In genomic region chr11:104171281-104171781, GRCm38 (mm10) we compare ENCODE assay signal across 8 mouse cellular contexts. TPM values are rescaled to one million over a fixed set of nuclear protein-coding genes. Genes with fewer than 3 reads are reported as not detected.
DNase-seq lines count a peak whose midpoint lies in the region; ATAC-seq lines count a peak whose summit lies in the region.

No protein-coding gene starts in this region.

- intact Hi-C loops in left cerebral cortex, postnatal 14 days (cut with DNase I): loop anchor here (2.0 to 5.0 kb wide), 3 partner anchors 39 to 185 kb away; partner anchors contain the start of gene Crhr1

- 0 out of 2 replicates have a peak, but pooled peaks have one; percentile 41 for ATAC-seq in erythroid progenitor cell, adult 5-6 weeks (replicated peaks; ENCODE audit: low FRiP score, poor library complexity, severe bottlenecking)
- ATAC-seq in hindbrain, embryonic 16.5 days: peak; percentile 65
- 0 out of 2 replicates have a peak, but pooled peaks have one; percentile 40 for ATAC-seq in midbrain, embryonic 16.5 days

- H3K4me3 ChIP-seq in hindbrain, embryonic 16.5 days (ENCODE audit: low read length): no peak overlapping the region
- H3K4me3 ChIP-seq in midbrain, embryonic 16.5 days (ENCODE audit: low read depth, low read length): no peak overlapping the region; the same call in 1 of the 2 replicates

- H3K4me1 ChIP-seq in hindbrain, embryonic 16.5 days (ENCODE audit: control insufficient read depth, insufficient read depth, low read depth, low read length): peaks cover 5% of the 10 kb centered on the region
- peaks cover 3% of the 10 kb centered on the region for H3K4me1 ChIP-seq in midbrain, embryonic 16.5 days (ENCODE audit: control insufficient read depth, insufficient read depth, low read length)

- 33% methylated on average over 12 of the region's 12 CpGs for WGBS in hindbrain, embryonic 16.5 days
- WGBS in midbrain, embryonic 16.5 days: 33% methylated on average over 12 of the region's 12 CpGs

- H3K9me3 ChIP-seq in hindbrain, embryonic 16.5 days (ENCODE audit: control insufficient read depth, low read length): no peaks in the 10 kb centered on the region
- no peaks in the 10 kb centered on the region for H3K9me3 ChIP-seq in midbrain, embryonic 16.5 days (replicated peaks; ENCODE audit: control insufficient read depth, low read length, poor library complexity, severe bottlenecking)

- no peaks in the 10 kb centered on the region for H3K36me3 ChIP-seq in hindbrain, embryonic 16.5 days (ENCODE audit: control insufficient read depth, insufficient read depth, low read length)
- H3K36me3 ChIP-seq in midbrain, embryonic 16.5 days (ENCODE audit: control insufficient read depth, insufficient read depth, low read length): no peaks in the 10 kb centered on the region

- peak overlapping the region; percentile 41 for H3K4me2 ChIP-seq in hindbrain, embryonic 16.5 days (ENCODE audit: low read length)
- peak overlapping the region; percentile 42 for H3K4me2 ChIP-seq in midbrain, embryonic 16.5 days (ENCODE audit: low read length)

- H3K9ac ChIP-seq in hindbrain, embryonic 16.5 days (ENCODE audit: low read depth, low read length): peak overlapping the region; percentile 54
- peak overlapping the region; percentile 58 for H3K9ac ChIP-seq in midbrain, embryonic 16.5 days (ENCODE audit: low read depth, low read length)

- H3K27ac ChIP-seq in hindbrain, embryonic 16.5 days (ENCODE audit: low read depth, low read length): no peak overlapping the region
- 0 out of 2 replicates have a peak overlapping the region, but pooled peaks have one; percentile 19 for H3K27ac ChIP-seq in midbrain, embryonic 16.5 days (ENCODE audit: low read length)

- peaks cover 5% of the 10 kb centered on the region for H3K27me3 ChIP-seq in hindbrain, embryonic 16.5 days (replicated peaks; ENCODE audit: control insufficient read depth, insufficient read depth, low read length)
- H3K27me3 ChIP-seq in midbrain, embryonic 16.5 days (ENCODE audit: control insufficient read depth, insufficient read depth, low read depth, low read length): no peaks in the 10 kb centered on the region

- peak; percentile 51 for DNase-seq in gastrocnemius, adult 18-20 months (ENCODE audit: low spot score)
- DNase-seq in gastrocnemius, postnatal 25 days: no peak
- peak; percentile 89 for DNase-seq in brain, adult 2 months (ENCODE audit: low read depth, low spot score)
- peak; percentile 85 for DNase-seq in left cerebral cortex, postnatal 14 days (ENCODE audit: low spot score in 2 of 2)
- DNase-seq in spleen, postnatal 10 days (ENCODE audit: low spot score in 2 of 2): peak; percentile 51 to 67

RNA-seq across cellular contexts. Expression of gene Sppl2c, which starts 14.8 kb away (rescaled TPM):
- not detected for total RNA-seq in gastrocnemius, adult 18-20 months (2021)
- total RNA-seq in gastrocnemius, postnatal 25 days (2021): not detected
- total RNA-seq in erythroid progenitor cell, adult 5-6 weeks (2015; ENCODE audit: low replicate concordance): not detected in 2 replicates
- total RNA-seq in erythroid progenitor cell, adult 5-6 weeks (2017; ENCODE audit: low replicate concordance): not detected in 2 replicates
- not detected in 2 replicates for polyA plus RNA-seq in hindbrain, embryonic 16.5 days (2015; fragmentation: Nextera tagmentation; extraction: Ambion mirVana)
- total RNA-seq in left cerebral cortex, postnatal 14 days (2021): not detected
- polyA plus RNA-seq in midbrain, embryonic 16.5 days (2015; fragmentation: Nextera tagmentation; extraction: Ambion mirVana): not detected in 2 replicates

RNA-seq across cellular contexts. Expression of gene Crhr1, which starts 38.7 kb away (rescaled TPM):
- total RNA-seq in gastrocnemius, adult 18-20 months (2021): not detected
- total RNA-seq in gastrocnemius, postnatal 25 days (2021): not detected
- not detected in 2 replicates for total RNA-seq in erythroid progenitor cell, adult 5-6 weeks (2015; ENCODE audit: low replicate concordance)
- not detected in 2 replicates for total RNA-seq in erythroid progenitor cell, adult 5-6 weeks (2017; ENCODE audit: low replicate concordance)
- 9.0 and 10.2 TPM in 2 replicates for polyA plus RNA-seq in hindbrain, embryonic 16.5 days (2015; fragmentation: Nextera tagmentation; extraction: Ambion mirVana)
- total RNA-seq in left cerebral cortex, postnatal 14 days (2021): 10 to 100 TPM; 40.3 to 45.1 TPM
- polyA plus RNA-seq in midbrain, embryonic 16.5 days (2015; fragmentation: Nextera tagmentation; extraction: Ambion mirVana): 8.1 and 9.3 TPM in 2 replicates

RNA-seq across cellular contexts. Expression of gene Mapt, which starts 59.9 kb away (rescaled TPM):
- total RNA-seq in gastrocnemius, adult 18-20 months (2021): 10 to 100 TPM; 71.8 to 85.5 TPM
- total RNA-seq in gastrocnemius, postnatal 25 days (2021): 10 to 100 TPM; 52.5 to 58.5 TPM
- total RNA-seq in erythroid progenitor cell, adult 5-6 weeks (2015; ENCODE audit: low replicate concordance): not detected in 2 replicates
- 2.7 TPM in 1 of 2 replicates, not detected in the other for total RNA-seq in erythroid progenitor cell, adult 5-6 weeks (2017; ENCODE audit: low replicate concordance)
- 1,116 and 1,219 TPM in 2 replicates for polyA plus RNA-seq in hindbrain, embryonic 16.5 days (2015; fragmentation: Nextera tagmentation; extraction: Ambion mirVana)
- 100 to 1,000 TPM; 324 to 330 TPM for total RNA-seq in left cerebral cortex, postnatal 14 days (2021)
- polyA plus RNA-seq in midbrain, embryonic 16.5 days (2015; fragmentation: Nextera tagmentation; extraction: Ambion mirVana): 1,213 and 1,264 TPM in 2 replicates

Comparison
In these comparisons a context has a peak if more than half of its experiments do, and no peak if none do; other contexts are left out.
1. RNA of gene Crhr1, which starts 38.7 kb away (total RNA-seq): 40.3 to 45.1 TPM in left cerebral cortex, postnatal 14 days; not detected in gastrocnemius, postnatal 25 days, not detected in gastrocnemius, adult 18-20 months and not detected in erythroid progenitor cell, adult 5-6 weeks; every median in the first group is over 10 times any median in the second.
2. RNA of gene Mapt, which starts 59.9 kb away (total RNA-seq): 324 to 330 TPM in left cerebral cortex, postnatal 14 days, 71.8 to 85.5 TPM in gastrocnemius, adult 18-20 months and 52.5 to 58.5 TPM in gastrocnemius, postnatal 25 days; 2.7 TPM in erythroid progenitor cell, adult 5-6 weeks; every median in the first group is over 10 times any median in the second.
3. Peak in every context shown above with its lines, with median percentiles within 50 percentile points of each other: ATAC-seq.